Mouse (Mus musculus): Measurements from ENCODE around the gene Samd4. TPM values are rescaled to one million over a fixed set of nuclear protein-coding genes. Genes with fewer than 3 reads are reported as not detected.

The Samd4 gene
- polyA plus RNA-seq, 1 experiment from 2014 or later: 3.9 TPM

- Histone ChIP-seq H3K36me3 (no peaks in the 10 kb centered on the region), H3K9ac (no peak overlapping the region), H3K4me3 (no peak overlapping the region), H3K27me3 (no peaks in the 10 kb centered on the region), H3K4me2 (no peak overlapping the region), H3K4me1 (replicated peaks) (no peaks in the 10 kb centered on the region), H3K27ac (replicated peaks) (no peak overlapping the region), H3K9me3 (no peaks in the 10 kb centered on the region)
- WGBS: 76% methylated on average over 5 of the region's 5 CpGs
- no peak for ATAC-seq (ENCODE audit: low FRiP score, low read depth)
These were observed 171.2 kb downstream of the Samd4 start for GRCm38 (mm10) chr14:47053824-47054223.

GRCm38 (mm10) chr14:47058969-47059368 is 176.3 kb downstream of the Samd4 start:
- H3K36me3 ChIP-seq: no peaks in the 10 kb centered on the region
- 92% methylated on average over 2 of the region's 2 CpGs for WGBS
- no peaks in the 10 kb centered on the region for H3K9me3 ChIP-seq
- H3K27me3 ChIP-seq: no peaks in the 10 kb centered on the region
- H3K27ac ChIP-seq (replicated peaks): no peak overlapping the region
- ATAC-seq (ENCODE audit: low FRiP score, low read depth): no peak
- no peak overlapping the region for H3K9ac ChIP-seq
- H3K4me1 ChIP-seq (replicated peaks): no peaks in the 10 kb centered on the region
- no peak overlapping the region for H3K4me2 ChIP-seq
- no peak overlapping the region for H3K4me3 ChIP-seq

GRCm38 (mm10) chr14:47065067-47065466 is 182.4 kb downstream of the Samd4 start:
- Histone ChIP-seq H3K4me1 (replicated peaks) (no peaks in the 10 kb centered on the region), H3K9ac (no peak overlapping the region), H3K4me3 (no peak overlapping the region), H3K36me3 (no peaks in the 10 kb centered on the region), H3K27ac (replicated peaks) (no peak overlapping the region), H3K9me3 (no peaks in the 10 kb centered on the region), H3K4me2 (no peak overlapping the region), H3K27me3 (no peaks in the 10 kb centered on the region)
- ATAC-seq (ENCODE audit: low FRiP score, low read depth): no peak; the same call in 1 of the 2 replicates
- WGBS: 43% methylated on average over 5 of the region's 5 CpGs

GRCm38 (mm10) chr14:47066901-47067300 is 184.2 kb downstream of the Samd4 start:
- Histone ChIP-seq H3K9me3 (no peaks in the 10 kb centered on the region), H3K27ac (replicated peaks) (no peak overlapping the region), H3K36me3 (no peaks in the 10 kb centered on the region), H3K9ac (no peak overlapping the region), H3K4me2 (no peak overlapping the region), H3K4me3 (no peak overlapping the region), H3K4me1 (replicated peaks) (no peaks in the 10 kb centered on the region), H3K27me3 (no peaks in the 10 kb centered on the region)
- WGBS: 87% methylated on average over 5 of the region's 5 CpGs
- no peak for ATAC-seq (ENCODE audit: low FRiP score, low read depth)

GRCm38 (mm10) chr14:47074045-47074666 is 191.5 kb downstream of the Samd4 start:
- H3K4me3 ChIP-seq: no peak overlapping the region
- H3K27ac ChIP-seq (replicated peaks): no peak overlapping the region
- H3K9me3 ChIP-seq: no peaks in the 10 kb centered on the region
- no peak overlapping the region for H3K4me2 ChIP-seq
- 57% methylated on average over 18 of the region's 18 CpGs for WGBS
- H3K27me3 ChIP-seq: no peaks in the 10 kb centered on the region
- H3K4me1 ChIP-seq (replicated peaks): no peaks in the 10 kb centered on the region
- peak; percentile 30; the same call in 1 of the 2 replicates for ATAC-seq (ENCODE audit: low FRiP score, low read depth)
- H3K36me3 ChIP-seq: no peaks in the 10 kb centered on the region
- H3K9ac ChIP-seq: no peak overlapping the region

GRCm38 (mm10) chr14:47075010-47075677 is 192.5 kb downstream of the Samd4 start:
- WGBS: 92% methylated on average over 14 of the region's 14 CpGs
- H3K4me3 ChIP-seq: no peak overlapping the region
- H3K4me1 ChIP-seq (replicated peaks): no peaks in the 10 kb centered on the region
- no peak for ATAC-seq (ENCODE audit: low FRiP score, low read depth)
- H3K27me3 ChIP-seq: no peaks in the 10 kb centered on the region
- H3K9me3 ChIP-seq: no peaks in the 10 kb centered on the region
- H3K4me2 ChIP-seq: no peak overlapping the region
- H3K9ac ChIP-seq: no peak overlapping the region
- no peaks in the 10 kb centered on the region for H3K36me3 ChIP-seq
- no peak overlapping the region for H3K27ac ChIP-seq (replicated peaks)

GRCm38 (mm10) chr14:47075856-47076255 is 193.2 kb downstream of the Samd4 start:
- no peak for ATAC-seq (ENCODE audit: low FRiP score, low read depth)

GRCm38 (mm10) chr14:47076956-47077575 is 194.4 kb downstream of the Samd4 start:
- Histone ChIP-seq H3K4me1 (replicated peaks) (no peaks in the 10 kb centered on the region), H3K9me3 (no peaks in the 10 kb centered on the region), H3K4me3 (no peak overlapping the region), H3K9ac (no peak overlapping the region), H3K36me3 (no peaks in the 10 kb centered on the region), H3K27me3 (no peaks in the 10 kb centered on the region), H3K27ac (replicated peaks) (no peak overlapping the region), H3K4me2 (no peak overlapping the region)
- no peak for ATAC-seq (ENCODE audit: low FRiP score, low read depth)
- 94% methylated on average over 14 of the region's 14 CpGs for WGBS

More at GRCm38 (mm10) chr14:47075856-47076255, 193.2 kb downstream of the Samd4 start:
- H3K9ac ChIP-seq: no peak overlapping the region
- 95% methylated on average over 5 of the region's 5 CpGs for WGBS
- no peak overlapping the region for H3K27ac ChIP-seq (replicated peaks)
- H3K36me3 ChIP-seq: no peaks in the 10 kb centered on the region
- H3K27me3 ChIP-seq: no peaks in the 10 kb centered on the region
- H3K4me1 ChIP-seq (replicated peaks): no peaks in the 10 kb centered on the region
- no peak overlapping the region for H3K4me3 ChIP-seq
- no peak overlapping the region for H3K4me2 ChIP-seq
- no peaks in the 10 kb centered on the region for H3K9me3 ChIP-seq

GRCm38 (mm10) chr14:47077576-47077970 is 194.9 kb downstream of the Samd4 start:
- no peaks in the 10 kb centered on the region for H3K36me3 ChIP-seq
- 93% methylated on average over 3 of the region's 3 CpGs for WGBS
- H3K4me3 ChIP-seq: no peak overlapping the region
- no peak overlapping the region for H3K9ac ChIP-seq
- no peaks in the 10 kb centered on the region for H3K4me1 ChIP-seq (replicated peaks)
- no peaks in the 10 kb centered on the region for H3K27me3 ChIP-seq
- H3K4me2 ChIP-seq: no peak overlapping the region
- no peak for ATAC-seq (ENCODE audit: low FRiP score, low read depth)
- H3K27ac ChIP-seq (replicated peaks): no peak overlapping the region
- H3K9me3 ChIP-seq: no peaks in the 10 kb centered on the region

- no peak overlapping the region for H3K9ac ChIP-seq
- no peak for ATAC-seq (ENCODE audit: low FRiP score, low read depth)
- H3K27ac ChIP-seq (replicated peaks): no peak overlapping the region
These were observed 197.3 kb downstream of the Samd4 start for GRCm38 (mm10) chr14:47079911-47080310.

GRCm38 (mm10) chr14:47083311-47083710 is 200.7 kb downstream of the Samd4 start:
- Histone ChIP-seq H3K4me2 (0 out of 2 replicates have a peak overlapping the region, but pooled peaks have one; percentile 15), H3K9me3 (no peaks in the 10 kb centered on the region), H3K4me1 (replicated peaks) (peaks cover 22% of the 10 kb centered on the region), H3K36me3 (no peaks in the 10 kb centered on the region), H3K27ac (replicated peaks) (peak overlapping the region; percentile 16), H3K27me3 (no peaks in the 10 kb centered on the region), H3K4me3 (no peak overlapping the region), H3K9ac (no peak overlapping the region)
- 0 out of 2 replicates have a peak, but pooled peaks have one; percentile 2 for ATAC-seq (ENCODE audit: low FRiP score, low read depth)
- WGBS: 46% methylated on average over 9 of the region's 9 CpGs

More at GRCm38 (mm10) chr14:47079911-47080310, 197.3 kb downstream of the Samd4 start:
- WGBS: 95% methylated on average over 7 of the region's 7 CpGs
- H3K4me1 ChIP-seq (replicated peaks): peaks cover 13% of the 10 kb centered on the region
- no peaks in the 10 kb centered on the region for H3K9me3 ChIP-seq
- no peaks in the 10 kb centered on the region for H3K36me3 ChIP-seq
- no peaks in the 10 kb centered on the region for H3K27me3 ChIP-seq
- H3K4me3 ChIP-seq: no peak overlapping the region
- H3K4me2 ChIP-seq: no peak overlapping the region

GRCm38 (mm10) chr14:47083838-47084237 is 201.2 kb downstream of the Samd4 start:
- no peak overlapping the region for H3K9ac ChIP-seq
- H3K4me3 ChIP-seq: no peak overlapping the region
- H3K4me2 ChIP-seq: 0 out of 2 replicates have a peak overlapping the region, but pooled peaks have one; percentile 15
- WGBS: 79% methylated on average over 6 of the region's 6 CpGs
- no peak for ATAC-seq (ENCODE audit: low FRiP score, low read depth)
- no peaks in the 10 kb centered on the region for H3K9me3 ChIP-seq
- no peaks in the 10 kb centered on the region for H3K36me3 ChIP-seq
- peak overlapping the region; percentile 16; the same call in 1 of the 2 replicates for H3K27ac ChIP-seq (replicated peaks)
- H3K4me1 ChIP-seq (replicated peaks): peaks cover 22% of the 10 kb centered on the region
- no peaks in the 10 kb centered on the region for H3K27me3 ChIP-seq
